Mouse (Mus musculus): ENCODE results near the gene Nell2. TPM values are rescaled to one million over a fixed set of nuclear protein-coding genes. Genes with fewer than 3 reads are reported as not detected.

The Nell2 gene
- polyA plus RNA-seq, 2 experiments: 16.2 to 17.5 TPM

DNA sequence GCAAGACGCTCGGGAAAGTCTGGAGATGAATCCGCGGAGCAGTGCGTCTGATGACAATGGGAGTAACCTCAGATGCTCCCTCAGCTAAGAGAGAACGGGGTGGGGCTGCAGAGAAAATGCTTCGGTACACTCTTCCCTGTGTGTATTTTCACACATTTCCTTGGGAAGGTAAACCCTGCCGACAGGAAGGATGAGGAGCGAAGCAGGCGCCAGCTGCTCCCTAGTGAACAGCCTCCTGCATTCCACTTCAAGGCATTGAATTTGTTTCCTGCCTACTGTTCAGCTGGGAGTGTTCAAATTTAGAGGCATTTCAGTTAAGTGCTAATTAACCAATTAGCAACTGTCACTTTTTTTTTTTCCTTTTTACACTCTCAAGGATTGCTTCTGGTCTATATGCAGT is 342.1 kb downstream of the Nell2 start:
- no peaks in the 10 kb centered on the region for H3K27me3 ChIP-seq (ENCODE audit: control insufficient read depth, insufficient read depth, low read length)
- no peak for DNase-seq (ENCODE audit: low spot score)
- no peak overlapping the region for H3K4me3 ChIP-seq (replicated peaks; ENCODE audit: low read length)
- H3K4me1 ChIP-seq (ENCODE audit: control insufficient read depth, insufficient read depth, low read length): no peaks in the 10 kb centered on the region
- ATAC-seq (ENCODE audit: low FRiP score, low read depth): no peak
- no peak overlapping the region for H3K27ac ChIP-seq (replicated peaks; ENCODE audit: low read depth, low read length)
- no peaks in the 10 kb centered on the region for H3K36me3 ChIP-seq (ENCODE audit: control insufficient read depth, insufficient read depth, low read length)
- no peak for TF ChIP-seq POLR2A (IDR thresholded peaks at IDR 0.05; ENCODE audit: borderline replicate concordance, extremely low read depth, insufficient read depth, insufficient read length)
- H3K9ac ChIP-seq (ENCODE audit: low read depth, low read length, severe bottlenecking): no peak overlapping the region
- H3K9me3 ChIP-seq (ENCODE audit: control insufficient read depth, low read length): no peaks in the 10 kb centered on the region
- H3K4me2 ChIP-seq (replicated peaks; ENCODE audit: low read depth, low read length, severe bottlenecking): no peak overlapping the region
- 57% methylated on average over 10 of the region's 10 CpGs for WGBS

DNA sequence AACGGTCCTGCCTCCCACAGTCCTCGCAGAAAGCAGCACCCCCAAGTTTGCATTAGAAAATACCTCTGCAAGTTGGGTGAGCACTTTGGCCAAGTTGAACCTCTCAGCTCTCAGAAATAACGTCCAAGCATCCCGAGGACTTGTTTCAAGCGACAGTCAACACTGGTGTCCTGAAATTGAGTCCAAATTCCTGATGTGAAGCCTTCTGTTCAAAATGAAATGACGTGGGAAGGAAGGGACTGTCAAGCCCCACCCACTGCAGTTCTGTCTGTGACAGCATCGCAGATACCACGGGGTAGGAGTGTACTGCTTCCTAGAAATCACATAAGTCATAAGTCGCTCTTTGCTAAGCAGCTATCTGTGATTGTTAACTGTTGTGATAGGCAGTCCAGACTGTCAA is 342.9 kb downstream of the Nell2 start:
- DNase-seq (ENCODE audit: low spot score) (no peak), ATAC-seq (ENCODE audit: low FRiP score, low read depth) (no peak)
- Histone ChIP-seq H3K9me3 (ENCODE audit: control insufficient read depth, low read length) (no peaks in the 10 kb centered on the region), H3K4me1 (ENCODE audit: control insufficient read depth, insufficient read depth, low read length) (no peaks in the 10 kb centered on the region), H3K9ac (ENCODE audit: low read depth, low read length, severe bottlenecking) (no peak overlapping the region), H3K36me3 (ENCODE audit: control insufficient read depth, insufficient read depth, low read length) (no peaks in the 10 kb centered on the region), H3K4me2 (replicated peaks; ENCODE audit: low read depth, low read length, severe bottlenecking) (no peak overlapping the region), H3K27me3 (ENCODE audit: control insufficient read depth, insufficient read depth, low read length) (no peaks in the 10 kb centered on the region), H3K4me3 (replicated peaks; ENCODE audit: low read length) (no peak overlapping the region), H3K27ac (replicated peaks; ENCODE audit: low read depth, low read length) (no peak overlapping the region)
- WGBS: 61% methylated on average over 9 of the region's 9 CpGs
- no peak for TF ChIP-seq POLR2A (IDR thresholded peaks at IDR 0.05; ENCODE audit: borderline replicate concordance, extremely low read depth, insufficient read depth, insufficient read length)

DNA sequence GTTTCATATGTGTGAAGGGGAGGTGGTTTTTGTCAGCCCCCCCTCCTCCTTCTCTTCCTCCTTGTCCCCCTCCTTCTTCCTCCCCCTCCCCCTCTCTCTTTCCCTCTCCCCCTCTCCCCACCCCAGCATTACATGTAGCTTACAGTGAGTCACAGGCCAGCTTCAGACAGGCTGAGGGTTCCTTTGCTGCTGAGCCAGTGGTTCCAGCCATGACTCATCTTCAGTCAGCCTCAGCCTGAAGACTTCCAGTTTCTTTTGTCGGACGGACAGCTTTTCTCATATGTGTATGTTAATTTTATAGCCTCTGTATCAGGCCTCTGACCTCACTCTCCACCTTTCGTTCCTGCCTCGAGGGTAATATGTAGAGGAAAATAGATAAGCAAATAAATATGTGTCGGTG is 344.9 kb downstream of the Nell2 start:
- no peaks in the 10 kb centered on the region for H3K9me3 ChIP-seq (ENCODE audit: control insufficient read depth, low read length)
- no peaks in the 10 kb centered on the region for H3K36me3 ChIP-seq (ENCODE audit: control insufficient read depth, insufficient read depth, low read length)
- WGBS: 79% methylated on average over 5 of the region's 5 CpGs
- H3K9ac ChIP-seq (ENCODE audit: low read depth, low read length, severe bottlenecking): no peak overlapping the region
- TF ChIP-seq POLR2A (IDR thresholded peaks at IDR 0.05; ENCODE audit: borderline replicate concordance, extremely low read depth, insufficient read depth, insufficient read length): no peak
- H3K27me3 ChIP-seq (ENCODE audit: control insufficient read depth, insufficient read depth, low read length): no peaks in the 10 kb centered on the region
- ATAC-seq (ENCODE audit: low FRiP score, low read depth) (no peak), DNase-seq (ENCODE audit: low spot score) (no peak)
- no peak overlapping the region for H3K4me3 ChIP-seq (replicated peaks; ENCODE audit: low read length)
- no peak overlapping the region for H3K4me2 ChIP-seq (replicated peaks; ENCODE audit: low read depth, low read length, severe bottlenecking)
- no peak overlapping the region for H3K27ac ChIP-seq (replicated peaks; ENCODE audit: low read depth, low read length)
- no peaks in the 10 kb centered on the region for H3K4me1 ChIP-seq (ENCODE audit: control insufficient read depth, insufficient read depth, low read length)

DNA sequence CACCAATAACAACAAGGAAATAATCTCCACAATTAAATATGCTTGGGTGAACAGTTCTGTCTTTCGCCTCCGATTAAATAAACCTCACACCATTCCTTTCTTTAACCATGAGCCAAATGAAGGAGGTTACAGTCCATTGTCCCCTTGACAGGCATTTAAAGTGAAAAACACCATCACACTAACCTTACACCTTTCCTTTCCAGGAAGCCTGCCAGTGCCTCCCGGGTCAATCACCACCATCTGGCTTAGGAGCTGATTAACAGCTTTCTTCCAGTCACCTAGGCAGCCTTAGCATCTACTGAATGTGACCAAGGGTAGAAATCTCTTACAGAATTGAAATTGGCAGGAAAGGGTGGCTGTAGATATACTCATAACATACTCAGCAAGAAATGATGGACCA is 371.5 kb downstream of the Nell2 start:
- Histone ChIP-seq H3K27ac (replicated peaks; ENCODE audit: low read depth, low read length) (no peak overlapping the region), H3K9ac (ENCODE audit: low read depth, low read length, severe bottlenecking) (no peak overlapping the region), H3K27me3 (ENCODE audit: control insufficient read depth, insufficient read depth, low read length) (no peaks in the 10 kb centered on the region), H3K4me1 (ENCODE audit: control insufficient read depth, insufficient read depth, low read length) (no peaks in the 10 kb centered on the region), H3K4me3 (replicated peaks; ENCODE audit: low read length) (no peak overlapping the region), H3K36me3 (ENCODE audit: control insufficient read depth, insufficient read depth, low read length) (no peaks in the 10 kb centered on the region), H3K9me3 (ENCODE audit: control insufficient read depth, low read length) (no peaks in the 10 kb centered on the region), H3K4me2 (replicated peaks; ENCODE audit: low read depth, low read length, severe bottlenecking) (no peak overlapping the region)
- 34% methylated on average over 3 of the region's 3 CpGs for WGBS
- ATAC-seq (ENCODE audit: low FRiP score, low read depth) (no peak), DNase-seq (ENCODE audit: low spot score) (no peak)
- TF ChIP-seq POLR2A (IDR thresholded peaks at IDR 0.05; ENCODE audit: borderline replicate concordance, extremely low read depth, insufficient read depth, insufficient read length): no peak

DNA sequence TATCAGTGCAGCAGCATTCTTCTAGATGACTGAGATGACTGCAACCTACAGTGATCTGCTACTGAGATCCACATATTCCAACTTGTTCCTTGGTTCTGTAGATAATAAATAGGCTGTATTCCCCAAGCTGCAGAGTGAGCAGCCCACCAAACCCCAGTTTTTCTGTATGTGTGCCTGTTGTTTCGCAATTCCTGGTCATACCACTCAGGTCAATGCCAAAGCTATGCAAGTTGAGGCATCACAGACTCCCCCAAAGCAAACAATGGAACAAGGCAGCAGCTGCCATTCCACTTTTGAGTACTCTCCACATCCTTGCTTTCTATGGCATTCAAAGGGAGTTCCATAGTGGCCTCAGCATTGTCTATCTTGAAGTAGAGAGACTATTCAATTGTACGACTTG is 383.2 kb downstream of the Nell2 start:
- H3K4me3 ChIP-seq (replicated peaks; ENCODE audit: low read length): no peak overlapping the region
- H3K9me3 ChIP-seq (ENCODE audit: control insufficient read depth, low read length): no peaks in the 10 kb centered on the region
- DNase-seq (ENCODE audit: low spot score) (no peak), ATAC-seq (ENCODE audit: low FRiP score, low read depth) (no peak)
- H3K4me2 ChIP-seq (replicated peaks; ENCODE audit: low read depth, low read length, severe bottlenecking): no peak overlapping the region
- WGBS: 91% methylated on average over 2 of the region's 2 CpGs
- H3K36me3 ChIP-seq (ENCODE audit: control insufficient read depth, insufficient read depth, low read length): no peaks in the 10 kb centered on the region
- no peaks in the 10 kb centered on the region for H3K27me3 ChIP-seq (ENCODE audit: control insufficient read depth, insufficient read depth, low read length)
- H3K27ac ChIP-seq (replicated peaks; ENCODE audit: low read depth, low read length): no peak overlapping the region
- no peak overlapping the region for H3K9ac ChIP-seq (ENCODE audit: low read depth, low read length, severe bottlenecking)
- no peak for TF ChIP-seq POLR2A (IDR thresholded peaks at IDR 0.05; ENCODE audit: borderline replicate concordance, extremely low read depth, insufficient read depth, insufficient read length)
- H3K4me1 ChIP-seq (ENCODE audit: control insufficient read depth, insufficient read depth, low read length): 0 out of 2 replicates have a peak, but pooled peaks cover 4% of the 10 kb centered on the region

DNA sequence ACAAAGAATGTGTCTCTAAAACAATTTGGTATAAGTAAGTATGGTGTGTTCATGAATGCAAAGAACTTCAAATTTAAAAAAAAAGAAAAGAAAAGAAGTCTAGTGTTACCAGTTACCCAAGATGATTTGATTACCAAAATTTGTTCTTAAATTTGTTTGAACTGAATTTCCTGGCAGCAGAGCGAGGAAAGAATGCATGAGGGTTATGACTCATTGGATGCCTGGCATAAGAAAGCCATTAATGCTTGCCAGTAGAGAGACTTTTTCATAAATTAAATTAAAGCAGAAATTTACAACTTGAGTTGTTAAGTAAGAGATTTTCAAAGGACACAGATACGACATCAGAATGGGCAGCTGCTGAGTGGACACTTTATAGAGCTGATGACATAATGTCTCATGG is 384.2 kb downstream of the Nell2 start:
- no peak for TF ChIP-seq POLR2A (IDR thresholded peaks at IDR 0.05; ENCODE audit: borderline replicate concordance, extremely low read depth, insufficient read depth, insufficient read length)
- 39% methylated on average over 2 of the region's 2 CpGs for WGBS

More for the DNA sequence above, 384.2 kb downstream of the Nell2 start:
- no peak for ATAC-seq (ENCODE audit: low FRiP score, low read depth)
- H3K9me3 ChIP-seq (ENCODE audit: control insufficient read depth, low read length): no peaks in the 10 kb centered on the region
- H3K27ac ChIP-seq (replicated peaks; ENCODE audit: low read depth, low read length): no peak overlapping the region
- no peak for DNase-seq (ENCODE audit: low spot score)
- no peak overlapping the region for H3K9ac ChIP-seq (ENCODE audit: low read depth, low read length, severe bottlenecking)
- no peaks in the 10 kb centered on the region for H3K27me3 ChIP-seq (ENCODE audit: control insufficient read depth, insufficient read depth, low read length)
- H3K4me1 ChIP-seq (ENCODE audit: control insufficient read depth, insufficient read depth, low read length): 0 out of 2 replicates have a peak, but pooled peaks cover 4% of the 10 kb centered on the region
- no peak overlapping the region for H3K4me3 ChIP-seq (replicated peaks; ENCODE audit: low read length)
- H3K4me2 ChIP-seq (replicated peaks; ENCODE audit: low read depth, low read length, severe bottlenecking): no peak overlapping the region
- H3K36me3 ChIP-seq (ENCODE audit: control insufficient read depth, insufficient read depth, low read length): no peaks in the 10 kb centered on the region
